Mouse (Mus musculus): ENCODE results near the gene Lsm10. TPM values are rescaled to one million over a fixed set of nuclear protein-coding genes. Genes with fewer than 3 reads are reported as not detected.

Gene Lsm10
- polyA plus RNA-seq (2021; fragmentation: Nextera tagmentation): 26.2 and 39.1 TPM in 2 replicates
- long read RNA-seq, experiment 1, transcript Lsm10-201 (2 exons, 943 nt): major isoform, 9 of 13 reads
- long read RNA-seq, experiment 1, partial matches to known transcripts: 0 of 13 reads
- long read RNA-seq, experiment 1, other reads (novel, unspliced or antisense): 2 of 13 reads
- long read RNA-seq, experiment 2, transcript Lsm10-203 (2 exons, 808 nt): minor isoform, 7 of 38 reads
- long read RNA-seq, experiment 2, transcript Lsm10-201 (2 exons, 943 nt): major isoform, 27 of 38 reads
- long read RNA-seq, experiment 2, partial matches to known transcripts: 1 of 38 reads
- long read RNA-seq, experiment 2, other reads (novel, unspliced or antisense): 3 of 38 reads

DNA sequence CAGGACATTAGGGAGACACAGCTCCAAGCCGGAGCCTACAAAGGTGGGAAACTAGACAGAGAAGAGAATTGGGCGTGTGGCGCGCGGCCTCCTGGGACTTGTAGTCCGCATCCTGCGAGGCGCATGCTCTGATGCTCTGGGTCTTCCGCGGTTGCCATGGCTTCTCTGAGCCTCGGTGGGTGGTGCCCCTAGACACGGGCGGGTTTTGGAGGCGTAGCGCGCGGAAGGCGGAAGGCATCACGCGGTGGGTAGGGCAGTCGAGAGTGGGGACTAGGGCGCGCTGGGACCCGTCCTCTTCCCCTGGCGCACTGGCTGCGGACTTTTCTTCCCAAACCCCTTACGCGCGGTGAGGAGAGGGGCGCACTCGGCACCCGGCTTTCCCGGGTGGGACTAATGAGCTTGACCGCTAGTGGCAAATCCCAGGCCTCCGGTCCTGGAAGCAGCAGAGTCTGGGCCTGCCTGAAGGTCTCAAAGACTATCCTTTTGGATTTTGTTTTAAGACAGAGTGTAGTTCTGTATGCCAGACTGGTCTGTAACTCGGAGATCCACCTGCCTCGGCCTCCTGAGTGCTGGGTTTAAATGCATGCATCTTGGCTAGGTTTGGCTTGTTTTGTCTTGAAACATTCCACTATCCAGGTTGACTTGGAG is at the start of gene Lsm10:
Lsm10 (plus strand) TSS at position 160 of the 648 bp plus-strand sequence.

DNA sequence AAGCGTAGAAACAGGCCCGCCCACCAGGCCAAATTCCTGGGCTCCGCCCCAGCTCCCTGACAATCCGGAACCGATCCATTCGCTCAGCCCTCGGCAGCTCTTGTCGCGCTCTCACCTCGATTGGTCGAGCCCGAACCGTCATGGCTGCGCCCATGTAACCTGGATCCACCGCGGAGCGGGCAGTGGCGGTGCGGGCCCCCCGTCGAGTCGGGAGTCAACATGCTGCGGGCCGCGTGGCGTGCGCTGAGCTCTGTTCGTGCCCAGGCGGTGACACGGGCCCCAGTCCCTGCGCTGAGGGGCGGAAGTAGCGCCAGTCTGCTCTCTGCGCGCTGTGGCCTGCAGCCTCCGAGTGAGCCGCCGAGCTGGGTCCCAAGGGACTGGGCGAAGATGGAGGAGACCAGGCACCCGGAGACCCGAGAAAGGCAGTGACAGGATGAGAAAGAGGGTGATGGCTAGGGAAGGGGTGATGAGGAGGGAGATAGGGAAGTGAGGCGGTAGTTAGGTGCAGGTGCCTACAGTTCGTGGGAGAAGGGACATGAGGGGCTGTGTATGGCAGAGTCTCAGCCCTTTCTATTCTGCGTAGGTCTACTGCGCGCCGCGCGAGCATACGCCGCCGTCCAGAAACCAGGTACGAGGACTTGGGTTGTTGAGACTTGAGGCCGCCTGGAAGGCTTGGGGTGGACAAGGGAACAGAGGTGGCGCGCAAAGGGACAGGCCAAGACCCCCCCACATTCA is 49.4 kb upstream of the Lsm10 start, which contains the start of gene Mrps15:
Mrps15 (plus strand) TSS at position 75 of the 735 bp plus-strand sequence.

DNA sequence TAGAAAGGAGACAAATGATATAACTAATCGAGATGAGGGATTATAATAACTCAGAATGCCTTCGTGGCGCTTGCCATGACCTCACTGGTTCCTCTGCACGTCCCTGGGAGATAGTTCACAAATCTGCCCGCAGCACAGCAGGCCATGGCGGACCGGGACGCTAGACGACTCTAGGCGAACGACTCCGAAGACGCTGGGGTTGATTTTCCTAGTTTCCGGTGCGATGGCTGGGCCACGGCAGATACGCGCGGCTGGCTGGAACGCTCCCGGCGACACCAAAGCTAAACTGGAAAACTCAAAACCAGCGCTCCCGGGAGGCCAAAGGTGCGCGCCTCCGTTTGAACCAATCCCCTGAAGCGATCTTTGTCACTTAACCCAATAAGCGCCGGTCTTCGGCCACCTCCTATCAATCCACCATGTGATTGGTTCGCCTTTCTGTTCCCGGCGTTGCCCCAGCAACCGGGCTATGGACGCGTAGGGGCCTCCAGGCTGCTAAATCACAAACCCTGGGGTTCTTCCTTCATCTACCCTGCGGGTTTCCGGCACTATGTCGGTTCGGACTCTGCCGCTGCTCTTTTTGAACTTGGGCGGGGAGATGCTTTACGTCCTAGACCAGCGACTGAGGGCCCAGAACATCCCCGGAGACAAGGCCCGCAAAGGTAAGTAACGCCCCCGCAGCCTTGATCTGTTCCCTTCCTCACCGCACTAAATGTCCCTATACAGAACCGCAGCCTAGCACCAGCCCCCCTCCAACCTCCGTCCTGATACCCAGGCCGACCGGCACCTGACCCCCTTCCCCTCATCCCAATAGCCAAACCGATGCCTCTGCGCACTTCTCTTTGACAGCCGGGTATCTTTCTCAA is 38.1 kb upstream of the Lsm10 start, which contains the start of gene Oscp1:
Oscp1 (plus strand) TSS at position 432 of the 863 bp plus-strand sequence.

DNA sequence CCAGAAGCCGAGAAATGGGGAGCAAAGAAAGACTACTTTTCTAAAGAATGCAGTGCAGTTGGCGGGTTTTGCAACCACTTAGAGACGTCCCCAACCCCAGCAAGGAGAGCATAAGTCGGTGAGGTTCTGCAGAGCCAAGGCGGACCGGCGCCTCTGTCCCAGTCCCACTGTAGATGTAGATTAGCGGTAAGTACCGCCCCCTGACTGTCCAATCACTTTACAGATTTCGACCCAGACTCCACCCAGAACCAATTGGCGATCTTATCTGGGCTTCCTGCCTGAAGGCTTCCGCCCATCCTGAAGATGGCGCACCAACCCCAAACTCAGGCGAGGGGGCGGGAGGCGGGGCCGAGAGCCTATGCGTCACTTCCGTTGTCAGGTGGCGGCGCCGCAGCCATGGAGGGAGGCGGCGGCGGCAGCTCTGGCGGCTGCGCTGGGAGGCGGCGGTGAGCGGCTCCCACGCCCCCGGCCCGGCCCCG is 7.2 kb downstream of the Lsm10 start, which contains the start of gene Stk40:
Stk40 (plus strand) TSS at position 368 of the 479 bp plus-strand sequence.

DNA sequence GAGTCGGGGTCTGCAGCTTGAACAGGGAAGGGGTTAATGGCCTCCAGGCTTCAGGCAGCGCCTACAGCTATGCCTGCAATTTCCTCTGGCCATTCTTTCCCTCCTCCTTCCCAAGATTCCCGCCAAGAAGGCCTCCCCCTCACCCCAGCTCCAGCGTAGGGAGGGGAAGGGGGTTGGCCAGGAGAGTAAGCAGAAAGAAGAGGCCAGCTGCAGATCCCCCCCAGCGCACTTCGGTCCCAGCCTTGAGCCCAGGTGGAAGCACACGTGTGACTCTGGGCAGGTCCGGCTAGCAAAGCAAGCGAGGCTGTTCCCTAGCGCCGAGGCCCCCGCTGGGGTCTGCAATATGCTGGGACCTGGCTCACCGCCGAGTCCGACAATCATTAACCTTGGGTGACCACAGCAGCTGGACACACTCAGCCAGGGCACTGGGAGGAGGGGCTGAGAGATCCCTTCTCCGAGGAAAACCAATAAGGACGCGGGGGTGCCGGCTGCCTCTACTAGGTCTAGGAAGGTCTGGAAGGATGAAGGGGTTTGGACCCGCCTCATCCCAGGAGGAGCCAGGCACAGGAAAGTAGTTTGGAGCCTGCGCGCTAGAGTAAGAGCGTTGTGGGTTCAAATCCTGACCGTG is 51.2 kb downstream of the Lsm10 start, which contains the start of gene Eva1b:
Eva1b (plus strand) TSS at position 212 of the 628 bp plus-strand sequence.

Other genes starting within 250 kb of the Lsm10 start
- gene Csf3r, start 72.1 kb upstream of the Lsm10 start, polyA plus RNA-seq (2021; fragmentation: Nextera tagmentation): 1.5 and 2.0 TPM in 2 replicates
- 101 and 105 TPM in 2 replicates for gene Mrps15, start 49.7 kb upstream of the Lsm10 start, polyA plus RNA-seq (2021; fragmentation: Nextera tagmentation)
- gene Oscp1, start 38.1 kb upstream of the Lsm10 start, polyA plus RNA-seq (2021; fragmentation: Nextera tagmentation): 65.4 and 83.2 TPM in 2 replicates
- gene Stk40, start 7.3 kb downstream of the Lsm10 start, polyA plus RNA-seq (2021; fragmentation: Nextera tagmentation): 3.8 and 13.2 TPM in 2 replicates
- 6.0 and 6.6 TPM in 2 replicates for gene Eva1b, start 51.1 kb downstream of the Lsm10 start, polyA plus RNA-seq (2021; fragmentation: Nextera tagmentation)
- gene Sh3d21, start 66.9 kb downstream of the Lsm10 start, polyA plus RNA-seq (2021; fragmentation: Nextera tagmentation): 0.35 and 0.39 TPM in 2 replicates
- gene Thrap3, start 106.1 kb downstream of the Lsm10 start, polyA plus RNA-seq (2021; fragmentation: Nextera tagmentation): 41.6 and 45.4 TPM in 2 replicates
- 24.3 and 105 TPM in 2 replicates for gene Map7d1, start 159.7 kb downstream of the Lsm10 start, polyA plus RNA-seq (2021; fragmentation: Nextera tagmentation)
- 73.5 and 74.6 TPM in 2 replicates for gene Trappc3, start 165.7 kb downstream of the Lsm10 start, polyA plus RNA-seq (2021; fragmentation: Nextera tagmentation)
- gene Col8a2, start 190.2 kb downstream of the Lsm10 start, polyA plus RNA-seq (2021; fragmentation: Nextera tagmentation): 0.32 and 0.48 TPM in 2 replicates
- 27.0 TPM in 2 replicates for gene Adprhl2, start 225.1 kb downstream of the Lsm10 start, polyA plus RNA-seq (2021; fragmentation: Nextera tagmentation)
- gene Tekt2, start 229.1 kb downstream of the Lsm10 start, polyA plus RNA-seq (2021; fragmentation: Nextera tagmentation): 0.11 and 0.72 TPM in 2 replicates